ENCODE assay signal across 8 mouse cellular contexts in the genomic region with DNA sequence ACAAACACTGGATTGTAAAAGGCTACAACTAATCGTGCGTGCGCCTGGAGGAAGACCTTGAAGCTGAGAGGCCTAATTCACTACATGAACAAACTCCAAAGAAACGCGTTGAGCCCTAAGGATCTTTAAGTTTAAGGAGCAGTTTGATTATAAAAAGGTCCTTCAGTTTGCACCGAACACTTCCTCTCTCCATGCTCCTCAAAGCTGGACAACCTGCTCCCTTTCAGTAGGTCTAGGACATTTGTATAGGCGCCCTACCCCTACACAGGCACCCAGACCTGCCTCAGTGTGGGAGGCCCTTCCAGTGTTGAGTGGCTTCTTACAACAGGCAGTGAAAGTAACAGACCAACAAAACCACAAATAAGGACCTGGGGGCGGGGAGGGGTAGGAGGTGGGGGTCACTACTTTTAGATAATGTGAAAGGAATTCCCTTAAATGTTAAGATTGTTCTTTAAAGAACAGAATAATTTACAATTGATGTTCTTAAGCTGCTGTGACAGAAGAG. TPM values are rescaled to one million over a fixed set of nuclear protein-coding genes. Genes with fewer than 3 reads are reported as not detected.
DNase-seq lines count a peak whose midpoint lies in the region; ATAC-seq and TF ChIP-seq lines count a peak whose summit lies in the region.

No protein-coding gene starts in this region.

- H3K79me3 ChIP-seq in C2C12 (ENCODE audit: low read depth) = peaks cover 4% of the 10 kb centered on the region

- intact Hi-C loops in heart, postnatal 36 days (cut with DNase I) = loop anchor here (2.0 to 10.0 kb wide), 3 partner anchors 113 to 1257 kb away; partner anchors contain the start of genes Hsf2 and Msl3l2

- peak overlapping the region; percentile 71 for H3K4me2 ChIP-seq in heart, embryonic 12.5 days
- H3K4me2 ChIP-seq in hindbrain, embryonic 13.5 days = peak overlapping the region; percentile 59
- H3K4me2 ChIP-seq in midbrain, embryonic 16.5 days (ENCODE audit: low read length) = peak overlapping the region; percentile 57

- TF ChIP-seq CTCF in C2C12 (IDR thresholded peaks at IDR 0.05; ENCODE audit: control insufficient read depth, insufficient read depth, insufficient read length) = no peak

- 0 out of 2 replicates have a peak, but pooled peaks cover 5% of the 10 kb centered on the region for H3K4me1 ChIP-seq in heart, embryonic 12.5 days (replicated peaks)
- peaks cover 7% of the 10 kb centered on the region for H3K4me1 ChIP-seq in hindbrain, embryonic 13.5 days (replicated peaks)
- peaks cover 11% of the 10 kb centered on the region for H3K4me1 ChIP-seq in midbrain, embryonic 16.5 days (ENCODE audit: control insufficient read depth, insufficient read depth, low read length)

- 84% methylated on average over 8 of the region's 8 CpGs for WGBS in heart, embryonic 12.5 days
- 80% methylated on average over 8 of the region's 8 CpGs for WGBS in hindbrain, embryonic 13.5 days
- WGBS in midbrain, embryonic 16.5 days = 75% methylated on average over 8 of the region's 8 CpGs

- no peaks in the 10 kb centered on the region for H3K36me3 ChIP-seq in heart, embryonic 12.5 days
- H3K36me3 ChIP-seq in C2C12 (ENCODE audit: control insufficient read depth, insufficient read depth) = peaks cover 5% of the 10 kb centered on the region
- no peaks in the 10 kb centered on the region for H3K36me3 ChIP-seq in hindbrain, embryonic 13.5 days
- no peaks in the 10 kb centered on the region for H3K36me3 ChIP-seq in midbrain, embryonic 16.5 days (ENCODE audit: control insufficient read depth, insufficient read depth, low read length)

- ATAC-seq in heart, embryonic 12.5 days (ENCODE audit: insufficient number of reproducible peaks, low FRiP score) = no peak
- ATAC-seq in hindbrain, embryonic 13.5 days (ENCODE audit: low FRiP score) = no peak
- ATAC-seq in midbrain, embryonic 16.5 days = peak; percentile 44
- no peak for ATAC-seq in megakaryocyte progenitor cell, adult 5-6 weeks (replicated peaks; ENCODE audit: poor library complexity)

- H3K79me2 ChIP-seq in C2C12 (ENCODE audit: control insufficient read depth, insufficient read depth) = peaks cover 9% of the 10 kb centered on the region

- H3K27ac ChIP-seq in heart, embryonic 12.5 days (ENCODE audit: poor library complexity, severe bottlenecking) = no peak overlapping the region
- H3K27ac ChIP-seq in hindbrain, embryonic 13.5 days = peak overlapping the region; percentile 95
- peak overlapping the region; percentile 94; the same call in 1 of the 2 replicates for H3K27ac ChIP-seq in midbrain, embryonic 16.5 days (ENCODE audit: low read length)

- peak overlapping the region; percentile 69 for H3K4me3 ChIP-seq in heart, embryonic 12.5 days
- peak overlapping the region; percentile 57 for H3K4me3 ChIP-seq in C2C12 (ENCODE audit: insufficient read depth, poor library complexity, severe bottlenecking)
- H3K4me3 ChIP-seq in hindbrain, embryonic 13.5 days = peak overlapping the region; percentile 52
- H3K4me3 ChIP-seq in midbrain, embryonic 16.5 days (ENCODE audit: low read depth, low read length) = peak overlapping the region; percentile 59

- H3K9me3 ChIP-seq in heart, embryonic 12.5 days (replicated peaks) = no peaks in the 10 kb centered on the region
- H3K9me3 ChIP-seq in hindbrain, embryonic 13.5 days = no peaks in the 10 kb centered on the region
- H3K9me3 ChIP-seq in midbrain, embryonic 16.5 days (replicated peaks; ENCODE audit: control insufficient read depth, low read length, poor library complexity, severe bottlenecking) = no peaks in the 10 kb centered on the region

- no peaks in the 10 kb centered on the region for H3K27me3 ChIP-seq in heart, embryonic 12.5 days (replicated peaks)
- no peaks in the 10 kb centered on the region for H3K27me3 ChIP-seq in C2C12 (ENCODE audit: control insufficient read depth, insufficient read depth, insufficient read length)
- H3K27me3 ChIP-seq in hindbrain, embryonic 13.5 days = no peaks in the 10 kb centered on the region
- H3K27me3 ChIP-seq in midbrain, embryonic 16.5 days (ENCODE audit: control insufficient read depth, insufficient read depth, low read depth, low read length) = no peaks in the 10 kb centered on the region

- no peak for DNase-seq in heart, postnatal 36 days
- DNase-seq in cerebellum, adult 9-11 months = peak; percentile 23
- DNase-seq in urinary bladder, adult 18-20 months (ENCODE audit: low spot score in 2 of 2) = no peak

- H3ac ChIP-seq in C2C12 (ENCODE audit: control insufficient read depth, insufficient read length, low read depth) = no peak overlapping the region

- peak overlapping the region; percentile 65 for H3K9ac ChIP-seq in heart, embryonic 12.5 days
- peak overlapping the region; percentile 76 for H3K9ac ChIP-seq in hindbrain, embryonic 13.5 days
- H3K9ac ChIP-seq in midbrain, embryonic 16.5 days (ENCODE audit: low read depth, low read length) = peak overlapping the region; percentile 54; the same call in 1 of the 2 replicates

TF ChIP-seq in C2C12, 6 proteins besides CTCF, POLR2A, EP300 and RAD21:
- TF ChIP-seq MAX (IDR thresholded peaks at IDR 0.05) (no peak), CEBPB (IDR thresholded peaks at IDR 0.05; ENCODE audit: low read depth) (no peak), MYOD1 (IDR thresholded peaks at IDR 0.05; ENCODE audit: control insufficient read depth, insufficient read length, low read depth) (no peak), USF1 (IDR thresholded peaks at IDR 0.05; ENCODE audit: low read depth) (no peak)

RNA-seq across cellular contexts. Expression of gene Tbc1d32, which starts 0.7 kb away (rescaled TPM):
- polyA plus RNA-seq in heart, embryonic 12.5 days (2016; fragmentation: Nextera tagmentation; extraction: Ambion mirVana) = 2.7 TPM in 2 replicates
- total RNA-seq in heart, postnatal 36 days (2021) = 1 to 10 TPM; 3.4 to 3.7 TPM
- polyA plus RNA-seq in C2C12 (2012; fragmentation: generic; extraction: Trizol) = 0.71 TPM
- 2.9 TPM in 2 replicates for polyA plus RNA-seq in hindbrain, embryonic 13.5 days (2015; fragmentation: Nextera tagmentation; extraction: Ambion mirVana)
- polyA plus RNA-seq in midbrain, embryonic 16.5 days (2015; fragmentation: Nextera tagmentation; extraction: Ambion mirVana) = 2.7 and 3.1 TPM in 2 replicates
- 3.6 and 3.9 TPM in 2 replicates for total RNA-seq in megakaryocyte progenitor cell, adult 5-6 weeks (2015)
- 3.6 and 5.3 TPM in 2 replicates for total RNA-seq in megakaryocyte progenitor cell, adult 5-6 weeks (2017)
